Comparison of ENCODE assay signal across 1 mouse cellular context in genomic region chr2:84734351-84734864, GRCm38 (mm10).
A peak's percentile ranks its signal among the peaks of the same experiment; 100 is the strongest.
TF ChIP-seq lines count a peak whose summit lies in the region.

No protein-coding gene starts in this region.

TF ChIP-seq in CH12.LX, 34 proteins besides CTCF, POLR2A, EP300 and RAD21 (continued from another document):
- TF ChIP-seq SIN3A (IDR thresholded peaks at IDR 0.05; ENCODE audit: low read length) (0 out of 2 replicates have a peak, but pooled peaks have one; percentile 34), TCF12 (IDR thresholded peaks at IDR 0.05; ENCODE audit: low read depth, low read length) (no peak), UBTF (IDR thresholded peaks at IDR 0.05; ENCODE audit: low read depth, low read length) (no peak), USF2 (conservative IDR thresholded peaks at IDR 0.05; ENCODE audit: low read depth, low read length) (no peak), PAX5 (IDR thresholded peaks at IDR 0.05; ENCODE audit: low read length) (no peak), TBP (conservative IDR thresholded peaks at IDR 0.05; ENCODE audit: low read depth, low read length) (no peak), MYC (IDR thresholded peaks at IDR 0.05; ENCODE audit: low read depth, low read length) (no peak), CHD2 (IDR thresholded peaks at IDR 0.05; ENCODE audit: low read length) (no peak), ZKSCAN1 (IDR thresholded peaks at IDR 0.05; ENCODE audit: borderline replicate concordance, low read depth, low read length) (no peak), IRF4 (IDR thresholded peaks at IDR 0.05; ENCODE audit: low read depth, low read length) (peak; percentile 33; the same call in 1 of the 2 replicates), MEF2A (IDR thresholded peaks at IDR 0.05; ENCODE audit: borderline replicate concordance, low read depth, low read length) (no peak), ZNF384 (IDR thresholded peaks at IDR 0.05; ENCODE audit: low read depth, low read length) (no peak), MAFK (IDR thresholded peaks at IDR 0.05; ENCODE audit: insufficient replicate concordance, low read length) (no peak), MXI1 (IDR thresholded peaks at IDR 0.05; ENCODE audit: low read depth, low read length) (no peak)
